Mouse (Mus musculus) monocyte, adult 2 months (primary cell): ENCODE measurements around the gene Efcab11.
"Not testable (repeated sequence)": the region's sequence is repeated elsewhere in the genome, so short reads cannot be mapped to it uniquely, and the experiment has no call there.

ENCODE experiments used
- DNase-seq, 2 experiments: peaks; one replicate each; pipeline ENCODE4 v3.0.0; 2022; ENCODE audit warnings: low spot score in 2 of 2, low read depth in 1 of 2

Gene Efcab11

DNA sequence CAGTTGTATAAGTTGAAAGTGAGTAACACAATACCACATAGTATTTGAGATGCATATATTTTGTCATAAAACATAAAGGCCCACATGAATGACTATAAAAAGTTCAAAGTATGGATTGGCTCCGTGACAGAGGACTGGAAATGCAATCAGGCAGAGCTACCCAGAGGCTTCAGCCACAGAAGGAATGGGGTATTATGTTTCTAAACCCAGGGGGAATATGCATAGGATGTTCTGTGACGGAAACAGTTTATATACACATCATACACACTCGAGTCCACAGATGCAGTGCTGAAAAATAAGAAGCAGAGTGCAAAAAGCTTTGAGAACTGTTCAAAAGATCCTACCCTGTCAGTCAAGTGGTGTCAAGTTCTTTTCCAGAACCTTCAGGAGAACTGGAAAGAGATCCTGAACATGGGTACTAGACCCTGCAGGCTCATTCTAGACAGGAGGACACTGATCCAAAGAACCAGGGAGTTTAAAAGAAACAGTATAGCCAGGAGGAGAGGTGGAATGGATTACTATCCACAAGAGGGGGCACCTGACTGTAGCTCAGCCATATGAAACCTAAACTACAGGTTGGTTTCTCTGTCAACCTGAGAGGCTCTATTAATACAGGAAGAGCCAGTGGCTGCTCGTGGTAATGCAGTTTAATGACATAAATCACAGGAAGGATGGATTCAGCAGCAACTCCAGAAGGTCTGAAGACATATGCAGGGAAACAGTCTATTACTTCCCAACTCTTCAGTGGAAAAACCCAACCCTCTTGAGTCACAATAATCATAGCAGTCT lies 64.9 kb downstream of the Efcab11 start:
- DNase-seq: no peak

DNA sequence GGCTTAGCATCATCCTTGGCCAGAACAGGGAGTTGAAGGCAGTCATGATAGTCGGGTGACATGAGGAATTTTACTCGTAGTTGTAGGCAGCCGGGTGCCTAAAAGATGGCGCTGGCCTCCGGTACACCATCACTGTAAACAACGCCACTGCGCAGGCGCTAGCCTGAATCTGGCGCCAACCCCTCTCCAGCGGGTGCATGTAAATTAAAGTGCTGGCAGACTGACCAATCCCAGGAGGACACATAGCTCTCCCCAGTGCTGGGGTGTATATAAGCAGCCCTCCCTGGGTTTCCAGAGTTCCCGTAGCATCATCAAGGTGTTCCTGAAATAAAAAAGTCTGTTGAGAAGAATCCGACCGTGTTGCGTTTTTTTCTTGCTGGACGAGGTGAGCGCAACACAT lies 66.2 kb downstream of the Efcab11 start:
- DNase-seq: not testable (repeated sequence)

DNA sequence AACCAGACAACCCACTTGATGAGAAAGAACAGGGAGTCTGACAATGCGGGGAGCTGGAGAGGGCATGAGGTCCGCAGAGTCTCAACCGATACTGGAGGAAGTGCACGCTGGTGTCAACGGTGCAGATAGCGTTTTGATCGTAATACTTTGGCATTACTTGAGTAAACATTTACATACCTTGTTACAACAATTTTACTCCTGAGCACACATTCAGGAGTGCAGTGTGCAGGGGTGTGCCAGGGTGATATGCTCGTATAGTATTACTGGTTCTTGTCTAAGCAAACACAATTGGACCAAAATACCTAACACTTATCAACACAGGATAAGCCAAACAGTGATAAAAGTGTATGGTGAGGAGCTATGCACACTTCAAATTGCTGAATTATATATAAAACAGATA lies 69.0 kb downstream of the Efcab11 start:
- DNase-seq: no peak

DNA sequence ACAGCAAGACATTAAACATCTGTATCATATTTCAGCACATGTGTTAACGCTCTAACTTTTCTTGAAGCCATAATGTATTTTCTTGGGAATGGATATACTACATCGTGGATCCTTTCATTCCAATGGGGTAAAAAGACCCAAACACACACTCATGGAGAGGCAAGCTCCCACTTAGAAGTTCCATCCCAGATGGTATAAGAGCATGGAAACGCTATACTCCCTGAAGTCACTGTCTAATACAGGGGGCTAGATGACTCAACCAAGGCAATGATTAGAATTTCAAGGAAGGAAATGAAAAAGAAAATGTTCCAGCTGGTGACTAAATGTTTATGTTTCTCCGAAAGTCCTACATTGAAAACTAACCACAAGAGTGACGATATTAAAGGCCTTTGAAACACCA lies 76.3 kb downstream of the Efcab11 start:
- no peak for DNase-seq

DNA sequence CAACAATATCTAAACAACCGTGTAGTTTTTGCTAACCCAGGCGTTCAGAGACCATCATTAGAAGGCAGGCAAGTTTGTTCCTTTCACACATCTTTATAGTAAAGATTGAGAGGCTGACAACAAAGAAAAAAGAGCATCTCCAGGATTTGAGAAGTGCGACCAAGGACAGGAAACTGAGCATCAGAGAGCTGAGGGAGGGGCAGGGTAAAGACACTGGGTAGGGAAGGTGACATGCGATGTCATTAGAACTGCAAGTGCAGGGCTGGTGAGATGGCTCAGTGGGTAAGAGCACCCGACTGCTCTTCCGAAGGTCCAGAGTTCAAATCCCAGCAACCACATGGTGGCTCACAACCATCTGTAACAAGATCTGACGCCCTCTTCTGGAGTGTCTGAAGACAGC lies 77.5 kb downstream of the Efcab11 start:
- DNase-seq: not testable (repeated sequence)

DNA sequence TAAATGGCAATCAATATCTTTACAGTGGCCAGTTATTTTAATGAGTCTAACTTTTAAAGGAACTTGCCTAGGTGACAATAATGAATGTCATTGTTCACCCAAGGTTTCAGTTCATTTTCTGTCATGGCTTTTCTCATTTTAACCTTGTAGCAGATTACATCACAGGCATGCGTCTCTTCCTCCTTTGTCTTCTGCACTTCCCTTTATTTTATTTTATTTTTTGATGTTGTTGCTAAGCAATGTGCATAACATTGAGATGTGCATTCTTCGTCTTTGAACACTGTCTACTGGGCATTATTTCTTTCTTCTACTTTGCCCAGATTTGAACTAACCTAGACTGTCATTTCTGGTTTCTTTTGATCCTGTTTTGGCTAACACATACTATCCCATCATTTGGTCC lies 88.3 kb downstream of the Efcab11 start:
- DNase-seq: peak in 1 of 2 experiments; percentile 19

DNA sequence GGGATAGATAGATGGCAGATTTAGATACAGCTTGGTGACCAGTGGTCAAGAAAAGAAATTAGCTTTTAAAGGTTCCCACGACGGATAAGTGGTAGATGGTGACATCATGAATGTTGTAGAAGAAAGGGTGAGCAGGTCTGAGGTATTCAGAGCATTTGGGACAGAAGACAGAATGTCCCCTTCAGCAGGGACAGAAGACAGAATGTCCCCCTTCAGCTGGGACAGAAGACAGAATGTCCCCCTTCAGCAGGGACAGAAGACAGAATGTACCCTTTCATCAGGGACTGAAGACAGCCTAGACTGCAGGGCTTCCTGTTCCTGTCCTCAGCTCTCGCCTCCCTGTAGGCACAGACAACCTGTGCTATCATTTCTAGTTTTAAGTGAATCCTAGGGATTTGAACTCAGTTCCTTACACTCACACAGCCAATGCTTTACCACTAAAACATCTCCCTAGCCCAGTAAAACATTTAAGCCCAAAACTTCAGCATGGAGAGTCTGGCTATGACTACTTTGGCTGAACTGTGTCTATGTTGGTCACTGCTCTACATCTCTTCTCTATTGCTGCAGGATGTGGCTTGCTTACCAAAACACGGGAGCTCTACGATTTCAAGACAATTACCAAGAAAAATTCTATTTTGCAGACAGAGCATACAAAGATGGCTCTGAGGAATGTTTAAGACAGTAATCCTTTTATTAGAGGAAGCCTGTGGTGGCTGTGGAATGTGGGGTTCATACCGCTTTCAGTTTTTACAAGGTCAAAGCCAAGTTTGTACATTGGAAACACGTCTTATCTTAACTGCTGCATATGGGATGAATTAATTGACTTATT lies 89.2 kb downstream of the Efcab11 start:
- DNase-seq: no peak

DNA sequence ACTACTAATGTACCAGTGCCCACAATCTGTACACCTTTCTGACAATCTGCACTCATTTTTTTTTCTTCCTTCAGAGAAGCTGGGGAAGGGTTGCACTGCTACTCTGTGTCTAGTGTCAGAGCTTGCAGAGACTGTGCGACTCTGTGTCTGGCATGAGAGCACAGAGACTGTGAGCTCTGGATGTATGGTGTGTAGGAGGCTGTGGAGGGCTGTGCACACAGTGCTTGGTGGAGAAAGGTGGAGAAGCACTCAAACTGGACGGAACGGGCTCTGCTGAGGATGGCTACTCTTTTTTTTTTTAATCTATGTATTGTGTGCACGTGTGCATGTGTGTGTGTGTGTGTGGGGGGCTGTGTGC lies 90.1 kb downstream of the Efcab11 start:
- DNase-seq: no peak

DNA sequence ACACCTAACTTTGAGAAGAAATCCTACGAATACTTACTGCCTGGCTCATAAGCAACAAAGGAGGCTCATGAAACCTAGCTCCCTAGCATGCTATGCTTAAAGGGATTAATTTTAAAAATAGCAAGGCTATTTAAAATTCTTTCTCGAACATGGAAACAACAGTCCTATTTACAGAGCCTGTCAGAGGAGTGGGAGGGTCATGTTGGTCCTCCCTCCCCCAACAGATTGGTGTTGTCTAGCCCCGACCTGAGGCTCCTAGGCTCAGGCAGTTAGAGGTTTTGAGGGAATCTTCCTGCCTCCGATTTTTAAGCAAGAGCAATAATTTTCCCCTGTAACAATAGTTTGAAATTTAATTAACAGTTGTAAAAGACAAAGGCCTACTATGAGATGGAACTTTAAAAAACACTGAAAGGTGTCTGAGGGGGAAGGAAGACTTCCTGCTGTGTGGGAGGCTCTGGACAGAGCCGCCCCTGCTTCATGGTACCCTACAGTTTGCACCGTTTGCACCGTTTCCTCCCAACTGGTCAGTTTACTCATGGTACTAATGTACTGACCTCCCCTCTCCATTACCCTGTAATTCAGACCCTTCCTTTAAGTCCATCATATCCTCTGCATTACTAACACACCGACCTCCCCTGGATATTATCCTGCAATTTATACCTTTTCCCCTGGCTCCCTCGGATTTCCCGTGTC lies 90.6 kb downstream of the Efcab11 start:
- no peak for DNase-seq

DNA sequence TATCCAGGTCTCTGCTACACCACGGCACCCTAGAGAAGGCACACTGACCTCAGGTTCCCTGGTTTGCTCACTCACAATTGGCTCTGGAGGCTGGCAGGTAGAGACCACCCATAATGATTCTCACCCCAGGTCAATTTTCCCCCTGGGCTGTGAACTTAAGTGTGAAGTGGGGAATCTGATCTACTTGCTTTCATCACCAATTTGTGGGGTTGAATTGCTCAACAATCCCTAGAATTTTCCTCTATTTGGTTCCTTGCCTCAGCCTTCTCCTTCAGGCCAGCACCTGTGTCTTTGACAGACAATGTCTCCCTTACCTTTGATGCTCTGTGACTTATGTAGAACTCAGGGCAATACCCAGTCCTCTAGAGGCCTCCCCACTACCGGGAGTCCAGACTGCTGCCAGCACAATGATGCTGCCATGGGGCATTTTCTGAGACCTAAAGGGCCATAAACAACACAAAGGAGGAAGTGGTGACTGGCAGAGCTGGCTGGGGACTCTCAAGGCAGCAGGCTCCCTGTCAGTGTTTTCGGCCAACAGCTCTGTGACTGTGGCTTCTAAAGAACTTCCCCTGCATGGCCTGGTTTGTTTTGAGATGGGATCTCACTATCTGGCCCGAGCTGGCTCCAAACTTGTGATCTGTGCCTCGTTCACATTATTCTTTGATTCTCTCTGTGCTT lies 94.8 kb downstream of the Efcab11 start:
- DNase-seq: peak; percentile 72 to 80

DNA sequence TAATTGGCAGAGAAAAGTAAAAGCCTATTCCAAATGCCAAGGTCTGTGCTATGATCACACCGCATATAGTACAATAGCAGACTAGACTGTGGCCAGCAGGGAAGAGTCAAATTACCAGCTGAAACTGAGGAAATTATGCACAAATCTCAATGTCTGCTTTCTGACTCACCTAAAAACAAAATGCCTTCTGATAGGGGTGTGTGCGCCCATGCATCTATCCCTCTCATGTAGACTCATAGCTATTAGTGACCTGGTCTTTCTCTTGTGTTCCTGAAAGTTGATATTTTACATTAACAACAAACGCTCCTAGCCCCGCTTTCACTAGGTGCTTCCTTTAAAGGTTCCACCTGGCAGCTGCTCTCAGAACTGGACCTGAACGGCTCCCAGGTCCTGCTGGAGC lies 102.5 kb downstream of the Efcab11 start:
- DNase-seq: no peak

DNA sequence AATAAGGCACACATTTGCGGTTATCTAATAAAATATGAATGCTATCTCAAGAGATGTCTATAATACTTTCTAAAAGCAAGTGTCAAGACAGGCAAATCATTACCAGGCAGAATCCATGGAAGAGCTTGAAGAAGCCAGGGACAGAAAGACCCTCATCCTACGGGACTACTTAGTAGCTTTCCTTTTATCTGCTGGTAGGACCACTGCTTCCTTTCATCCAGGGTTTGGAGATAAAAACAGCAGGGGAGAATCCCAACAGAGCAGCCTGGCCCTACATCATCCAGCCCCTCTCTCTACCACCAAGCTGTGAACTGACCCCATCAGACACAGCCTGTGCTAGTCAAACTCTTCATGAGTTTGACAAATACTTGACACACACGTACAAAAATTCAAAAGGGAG lies 103.8 kb downstream of the Efcab11 start:
- DNase-seq: no peak

DNA sequence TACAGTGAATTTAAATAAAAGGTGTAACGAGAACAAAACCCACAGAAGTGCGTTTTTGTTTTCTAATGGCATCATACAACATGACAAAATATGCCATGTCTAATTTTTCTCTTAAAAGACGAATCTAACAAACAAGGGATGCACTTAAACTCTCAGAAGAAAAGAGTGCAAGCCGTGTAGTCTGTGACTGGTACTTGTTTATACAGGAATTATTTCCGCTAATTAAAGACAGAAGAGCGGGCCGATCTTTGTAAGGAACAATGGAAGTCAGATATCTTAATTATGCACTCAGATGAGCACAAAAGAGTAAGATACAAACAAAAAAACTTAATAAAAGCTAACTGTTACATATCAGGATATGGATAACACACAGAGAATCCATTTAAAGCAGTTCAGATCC lies 104.3 kb downstream of the Efcab11 start:
- DNase-seq: no peak

DNA sequence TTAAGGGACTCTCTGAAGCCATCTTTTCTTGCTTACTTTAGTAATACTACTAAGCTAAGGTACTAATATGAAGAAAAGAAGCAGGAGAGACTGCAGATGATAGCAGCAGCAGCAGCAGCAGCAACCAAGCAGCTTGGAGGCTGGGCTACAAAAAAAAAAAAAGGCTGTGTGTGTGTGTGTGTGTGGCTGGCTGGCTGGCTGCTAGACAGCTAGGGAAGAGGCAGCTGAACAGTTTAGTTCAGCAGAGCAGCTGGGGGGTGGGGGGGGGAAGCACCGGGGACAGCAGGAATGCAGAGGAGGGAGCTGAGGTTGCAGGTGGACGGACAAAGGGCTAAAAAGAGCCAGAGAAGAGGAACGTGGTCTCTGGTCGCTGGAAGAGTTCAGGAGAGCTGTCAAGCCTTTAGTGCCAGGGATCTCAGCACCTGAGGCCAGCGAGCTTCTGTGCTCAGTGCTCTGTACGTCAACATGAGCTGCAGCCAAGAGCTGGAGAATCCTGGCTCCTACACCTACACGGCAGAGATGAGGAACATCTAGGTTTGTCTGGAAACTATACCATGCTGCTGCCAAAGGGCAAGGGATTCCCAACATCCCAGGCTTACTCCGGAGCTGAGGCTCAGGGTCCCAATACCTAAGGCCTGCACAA lies 107.6 kb downstream of the Efcab11 start:
- no peak for DNase-seq

DNA sequence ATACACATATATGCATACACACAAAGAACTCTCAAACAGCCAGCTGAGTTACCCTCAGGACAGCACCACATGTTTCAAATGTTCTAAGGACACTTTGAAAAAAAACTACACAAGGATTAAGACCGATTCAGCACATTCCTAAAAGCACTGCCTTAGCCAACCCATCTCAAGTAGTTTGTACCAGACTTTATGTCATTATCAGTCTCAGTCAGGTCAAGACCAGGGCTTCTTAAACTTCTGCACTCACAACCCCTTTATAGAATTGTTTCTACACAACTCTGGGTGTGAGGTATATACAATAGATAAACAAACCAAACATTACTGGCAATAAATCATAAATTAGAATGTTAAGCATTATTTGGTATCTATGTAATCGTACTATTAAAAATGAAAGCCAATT lies 109.4 kb downstream of the Efcab11 start:
- no peak for DNase-seq

DNA sequence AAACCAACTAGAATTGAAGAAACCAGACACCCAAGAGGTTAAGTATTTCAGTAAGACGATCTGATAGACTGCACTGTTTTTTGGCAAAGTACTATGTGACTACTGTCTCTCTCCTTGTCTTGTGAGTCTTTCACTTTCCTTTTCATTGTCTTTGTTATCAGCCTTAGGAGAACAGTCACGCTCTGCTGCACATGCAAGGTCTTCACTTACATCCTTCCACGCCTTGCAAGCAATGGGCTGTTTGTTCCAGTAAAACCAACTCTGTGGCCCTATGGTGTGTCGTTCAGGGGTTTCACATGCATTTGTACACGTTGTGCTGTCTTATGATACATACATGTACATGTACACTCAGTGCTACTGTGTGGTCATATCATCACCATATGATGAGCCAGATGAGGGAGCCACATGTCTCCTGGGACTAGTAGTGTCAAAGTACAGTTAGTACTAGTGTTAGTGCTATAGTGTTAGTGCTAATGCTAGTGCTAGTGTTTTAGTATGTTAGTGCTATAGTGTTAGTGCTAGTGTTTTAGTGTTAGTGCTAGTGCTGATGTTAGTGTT lies 110.5 kb downstream of the Efcab11 start:
- DNase-seq: no peak

DNA sequence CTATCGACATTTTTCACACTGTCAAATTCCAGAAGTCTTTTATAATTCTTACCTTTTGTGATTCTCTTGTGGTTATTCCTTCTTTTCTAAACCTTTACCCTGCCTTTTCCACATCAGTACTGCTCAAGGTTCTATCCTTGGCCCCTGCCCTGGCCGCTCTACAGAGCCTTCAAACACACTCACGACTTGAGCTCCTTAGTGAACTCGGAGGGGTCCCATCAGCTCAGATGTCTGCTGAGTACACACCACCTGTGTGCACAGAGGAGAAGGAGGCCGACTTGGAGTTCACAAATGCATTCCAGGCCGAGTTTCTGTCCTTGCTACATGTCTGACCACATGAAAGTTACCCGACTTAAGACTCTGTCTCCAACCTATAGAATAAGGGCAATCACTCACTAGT lies 113.2 kb downstream of the Efcab11 start:
- no peak for DNase-seq

DNA sequence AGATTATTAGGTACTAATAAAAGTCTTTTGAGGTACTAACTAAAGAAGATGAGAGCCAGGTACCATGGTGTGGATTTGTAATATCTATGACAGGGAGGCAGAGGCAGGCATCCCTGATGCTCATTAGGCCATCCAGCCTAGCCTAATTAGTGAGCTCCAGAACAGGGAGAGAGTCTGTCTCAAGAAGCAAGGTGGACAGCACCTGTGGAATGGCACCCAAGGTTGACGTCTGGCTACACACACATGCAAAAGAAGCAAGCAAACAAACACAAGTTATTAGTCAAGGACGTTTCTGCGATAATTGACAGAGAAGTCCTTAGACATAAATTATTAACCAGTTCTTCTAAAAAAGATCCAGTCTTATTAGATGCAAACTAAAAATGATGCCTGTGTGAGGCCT lies 114.6 kb downstream of the Efcab11 start:
- no peak for DNase-seq

DNA sequence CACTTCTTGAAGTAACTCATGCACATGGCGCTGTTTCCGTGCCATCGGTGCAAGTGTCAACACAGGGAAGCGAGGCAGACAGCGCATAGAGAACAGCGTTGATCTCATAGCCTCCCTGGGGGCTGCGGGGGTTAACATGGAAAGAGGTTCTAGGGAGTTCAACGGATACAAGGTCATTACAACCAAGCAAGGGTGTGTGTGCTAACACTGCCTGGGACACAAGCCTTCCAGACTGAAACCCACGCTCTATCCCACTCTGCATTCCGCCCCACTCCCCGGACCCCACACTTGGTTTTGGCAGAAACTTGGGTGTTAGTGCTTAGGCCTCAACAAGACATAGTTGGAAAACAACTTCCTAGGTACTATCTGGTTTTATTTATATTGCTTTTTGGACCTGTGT lies 116.5 kb downstream of the Efcab11 start:
- no peak for DNase-seq

DNA sequence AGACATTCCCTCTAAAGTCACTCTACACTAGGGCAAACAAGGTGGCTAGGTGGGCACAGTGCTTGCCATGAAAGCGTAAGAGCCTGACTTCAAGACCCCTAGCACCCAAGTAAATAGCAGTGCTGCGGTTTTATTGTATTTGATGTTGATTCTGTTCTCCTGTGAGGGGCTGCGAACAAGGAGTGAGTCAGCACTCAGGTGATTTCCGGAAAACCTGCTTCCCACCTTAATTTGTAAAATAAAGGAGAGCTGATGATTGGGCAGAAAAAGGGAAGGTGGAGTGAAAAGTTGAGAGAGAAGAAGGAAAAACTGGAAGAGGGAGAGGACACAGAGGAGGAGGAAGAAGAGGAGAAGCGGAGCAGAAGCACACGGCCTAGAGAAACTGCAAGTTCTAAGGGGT lies 118.3 kb downstream of the Efcab11 start:
- DNase-seq: no peak

DNA sequence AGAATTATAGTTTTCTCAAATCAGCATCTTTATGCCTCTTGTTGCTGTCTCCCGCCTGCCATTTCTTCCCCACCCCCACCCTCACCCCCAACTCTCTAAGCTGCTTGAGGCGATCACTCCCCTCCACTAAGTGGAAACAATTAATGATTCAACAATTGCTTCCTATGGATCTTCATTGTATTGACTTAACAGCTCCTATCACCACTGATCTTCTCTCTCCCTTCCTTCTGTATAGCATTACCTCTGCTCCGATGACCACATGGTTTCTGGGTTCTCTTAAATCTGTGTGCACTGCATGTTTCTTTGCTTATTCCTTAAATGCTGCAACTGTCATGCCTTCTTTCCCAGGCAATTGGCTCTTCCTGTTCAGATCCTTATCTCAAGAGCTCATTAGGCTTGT lies 120.2 kb downstream of the Efcab11 start:
- DNase-seq: no peak
